In the genomic region with DNA sequence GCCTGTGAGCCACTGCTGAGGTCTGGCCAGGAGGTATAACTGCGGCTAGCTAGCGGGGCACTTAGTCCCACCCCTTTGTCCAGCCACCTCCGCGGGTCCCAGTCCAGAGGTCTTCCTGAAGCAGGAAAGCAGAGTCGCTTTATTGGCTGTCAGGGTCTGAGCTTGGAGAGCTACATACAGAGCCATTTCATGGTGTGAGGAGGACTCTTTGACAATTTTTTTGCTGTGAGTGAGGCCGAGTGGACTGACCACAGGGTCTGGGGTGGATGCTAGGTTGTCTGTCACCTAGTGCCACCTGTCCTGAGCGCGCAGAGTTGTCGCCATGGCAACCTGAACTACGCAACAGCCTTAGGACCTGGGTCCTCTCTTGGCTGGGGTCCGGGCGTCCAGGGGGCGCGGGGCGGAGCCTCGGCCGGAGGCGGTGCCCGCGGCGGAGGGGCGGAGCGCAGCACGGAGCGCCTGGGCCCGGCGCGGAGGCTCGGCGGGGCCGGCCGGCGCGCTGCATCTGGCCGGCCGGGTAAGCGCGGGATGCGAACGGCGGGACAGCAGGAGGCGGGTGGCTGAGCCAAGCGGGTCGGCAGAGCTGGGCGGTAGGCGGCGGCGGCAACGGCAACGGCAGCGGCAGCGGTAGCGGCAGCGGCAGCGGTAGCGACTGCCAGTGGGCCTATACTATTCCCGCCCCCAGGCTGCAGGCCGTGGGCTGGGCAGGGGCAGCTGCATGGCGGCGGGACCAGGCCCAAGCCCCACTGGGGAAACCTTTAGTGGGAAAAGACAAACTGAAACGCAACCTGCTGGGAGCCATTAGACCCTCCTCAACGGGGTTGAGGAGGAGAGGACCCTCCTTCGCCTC, we compare ENCODE assay signal across 8 mouse cellular contexts. TPM values are rescaled to one million over a fixed set of nuclear protein-coding genes. Genes with fewer than 3 reads are reported as not detected.
DNase-seq lines count a peak whose midpoint lies in the region; ATAC-seq and TF ChIP-seq lines count a peak whose summit lies in the region.

A gene (plus strand): TSS at position 489 of the 850 bp plus-strand sequence.

- peak within 1 kb of the TSS; percentile 31; the same call in 1 of the 2 replicates for H3K4me3 ChIP-seq in liver, adult 2 months (ENCODE audit: insufficient read depth, low read depth, low read length)
- peak within 1 kb of the TSS; percentile 78 for H3K4me3 ChIP-seq in embryonic facial prominence, embryonic 10.5 days
- H3K4me3 ChIP-seq in intestine, embryonic 16.5 days (ENCODE audit: low read length) = peak within 1 kb of the TSS; percentile 61
- H3K4me3 ChIP-seq in liver, embryonic 16.5 days (ENCODE audit: low read depth, low read length) = peak within 1 kb of the TSS; percentile 51
- peak within 1 kb of the TSS; percentile 56 for H3K4me3 ChIP-seq in stomach, postnatal 0 days (ENCODE audit: low read depth, low read length)

- WGBS in liver, adult 2 months = 5% methylated on average over 62 of the region's 63 CpGs
- WGBS in embryonic facial prominence, embryonic 10.5 days = 1% methylated on average over 63 of the region's 63 CpGs
- 2% methylated on average over 63 of the region's 63 CpGs for WGBS in intestine, embryonic 16.5 days
- 2% methylated on average over 60 of the region's 63 CpGs for WGBS in liver, embryonic 16.5 days (ENCODE audit: insufficient replicate concordance)
- 2% methylated on average over 56 of the region's 63 CpGs for WGBS in stomach, postnatal 0 days

- no peak for TF ChIP-seq POLR2A in liver, adult 2 months (IDR thresholded peaks at IDR 0.05; ENCODE audit: extremely low read depth, insufficient read depth, low read length)

- TF ChIP-seq CTCF in liver, adult 2 months (IDR thresholded peaks at IDR 0.05; ENCODE audit: low read depth, low read length) = no peak
- no peak for TF ChIP-seq CTCF in stomach, postnatal 0 days (IDR thresholded peaks at IDR 0.05; ENCODE audit: low read depth)

- peaks cover 6% of the 10 kb centered on the region for H3K27me3 ChIP-seq in liver, adult 2 months (ENCODE audit: control insufficient read depth, insufficient read depth, low read length)
- peaks cover 53% of the 10 kb centered on the region for H3K27me3 ChIP-seq in embryonic facial prominence, embryonic 10.5 days (replicated peaks; ENCODE audit: low read depth, poor library complexity, severe bottlenecking)
- H3K27me3 ChIP-seq in intestine, embryonic 16.5 days (replicated peaks; ENCODE audit: control insufficient read depth, insufficient read depth, low read length) = peaks cover 18% of the 10 kb centered on the region
- H3K27me3 ChIP-seq in liver, embryonic 16.5 days (ENCODE audit: control insufficient read depth, insufficient read depth, low read depth, low read length) = peaks cover 44% of the 10 kb centered on the region
- H3K27me3 ChIP-seq in stomach, postnatal 0 days (ENCODE audit: control insufficient read depth, insufficient read depth, low read length) = no peaks in the 10 kb centered on the region; the same call in 1 of the 2 replicates

- ATAC-seq in intestine, embryonic 16.5 days = peak; percentile 41; the same call in 1 of the 2 replicates
- no peak for ATAC-seq in liver, embryonic 16.5 days (ENCODE audit: low read depth)
- no peak for ATAC-seq in stomach, postnatal 0 days (ENCODE audit: low FRiP score, low TSS enrichment)
- no peak for ATAC-seq in erythroblast, adult 5-6 weeks (replicated peaks; ENCODE audit: low FRiP score, poor library complexity, severe bottlenecking)

- peak within 1 kb of the TSS; percentile 88 for H3K4me2 ChIP-seq in intestine, embryonic 16.5 days (ENCODE audit: low read depth, low read length)
- H3K4me2 ChIP-seq in liver, embryonic 16.5 days (ENCODE audit: low read depth, low read length) = peak within 1 kb of the TSS; percentile 53
- H3K4me2 ChIP-seq in stomach, postnatal 0 days (replicated peaks; ENCODE audit: low read depth) = peak within 1 kb of the TSS; percentile 74

- TF ChIP-seq EP300 in stomach, postnatal 0 days (optimal IDR thresholded peaks at IDR 0.05) = no peak

- DNase-seq in liver, adult 2 months (ENCODE audit: extremely low read depth, low read depth, low spot score) = no peak
- DNase-seq in liver = no peak
- peak; percentile 41 for DNase-seq in adrenal gland, postnatal 10 days
- DNase-seq in embryonic facial prominence, embryonic 10.5 days (ENCODE audit: low spot score) = peak; percentile 72
- no peak for DNase-seq in stomach, postnatal 0 days (ENCODE audit: low spot score)

- H3K9ac ChIP-seq in liver, adult 2 months (ENCODE audit: low read depth, low read length) = no peak within 1 kb of the TSS
- H3K9ac ChIP-seq in intestine, embryonic 16.5 days (ENCODE audit: low read depth, low read length) = peak within 1 kb of the TSS; percentile 71
- H3K9ac ChIP-seq in liver, embryonic 16.5 days (ENCODE audit: low read depth, low read length) = no peak within 1 kb of the TSS
- H3K9ac ChIP-seq in stomach, postnatal 0 days (ENCODE audit: low read length) = peak within 1 kb of the TSS; percentile 63

- no peaks in the 10 kb centered on the region for H3K9me3 ChIP-seq in embryonic facial prominence, embryonic 10.5 days
- H3K9me3 ChIP-seq in intestine, embryonic 16.5 days (ENCODE audit: control insufficient read depth, low read length) = no peaks in the 10 kb centered on the region
- no peaks in the 10 kb centered on the region for H3K9me3 ChIP-seq in liver, embryonic 16.5 days (replicated peaks; ENCODE audit: control insufficient read depth, low read length)
- no peaks in the 10 kb centered on the region for H3K9me3 ChIP-seq in stomach, postnatal 0 days (ENCODE audit: control insufficient read depth, low read length)

- H3K36me3 ChIP-seq in liver, adult 2 months (ENCODE audit: control insufficient read depth, insufficient read depth, low read length) = no peaks in the 10 kb centered on the region
- H3K36me3 ChIP-seq in embryonic facial prominence, embryonic 10.5 days (replicated peaks) = peaks cover 27% of the 10 kb centered on the region
- H3K36me3 ChIP-seq in intestine, embryonic 16.5 days (ENCODE audit: control insufficient read depth, insufficient read depth, low read length) = no peaks in the 10 kb centered on the region
- H3K36me3 ChIP-seq in liver, embryonic 16.5 days (ENCODE audit: control insufficient read depth, insufficient read depth) = no peaks in the 10 kb centered on the region
- H3K36me3 ChIP-seq in stomach, postnatal 0 days (ENCODE audit: control insufficient read depth, insufficient read depth, low read length) = no peaks in the 10 kb centered on the region

- no peak within 1 kb of the TSS for H3K27ac ChIP-seq in liver, adult 2 months (replicated peaks; ENCODE audit: insufficient read depth, low read depth, low read length)
- H3K27ac ChIP-seq in embryonic facial prominence, embryonic 10.5 days (replicated peaks) = peak within 1 kb of the TSS; percentile 81
- no peak within 1 kb of the TSS for H3K27ac ChIP-seq in intestine, embryonic 16.5 days (ENCODE audit: low read length)
- H3K27ac ChIP-seq in liver, embryonic 16.5 days (ENCODE audit: low read length) = no peak within 1 kb of the TSS
- no peak within 1 kb of the TSS for H3K27ac ChIP-seq in stomach, postnatal 0 days (replicated peaks)

- no peaks in the 10 kb centered on the region for H3K4me1 ChIP-seq in liver, adult 2 months (ENCODE audit: control insufficient read depth, insufficient read depth, low read length)
- peaks cover 36% of the 10 kb centered on the region for H3K4me1 ChIP-seq in embryonic facial prominence, embryonic 10.5 days
- peaks cover 25% of the 10 kb centered on the region for H3K4me1 ChIP-seq in intestine, embryonic 16.5 days (ENCODE audit: control insufficient read depth, insufficient read depth, low read length)
- peaks cover 8% of the 10 kb centered on the region for H3K4me1 ChIP-seq in liver, embryonic 16.5 days (ENCODE audit: control insufficient read depth, low read depth, low read length)
- H3K4me1 ChIP-seq in stomach, postnatal 0 days (replicated peaks; ENCODE audit: control insufficient read depth, insufficient read depth) = peaks cover 2% of the 10 kb centered on the region

- H3K79me2 ChIP-seq in liver, adult 2 months (ENCODE audit: control insufficient read depth, insufficient read depth, low read length) = no peaks in the 10 kb centered on the region

RNA-seq across cellular contexts. Expression of the gene that starts here (rescaled TPM):
- total RNA-seq in liver, adult 2 months (2014; rRNA removed) = not detected in 2 replicates
- polyA plus RNA-seq in liver, adult 2 months (2012; rRNA removed) = not detected in 2 replicates
- total RNA-seq in adrenal gland, postnatal 10 days (2021) = 1 to 10 TPM; 3.0 to 3.1 TPM
- 11.4 and 12.1 TPM in 2 replicates for polyA plus RNA-seq in embryonic facial prominence, embryonic 10.5 days (2016; fragmentation: Nextera tagmentation; extraction: Ambion mirVana)
- polyA plus RNA-seq in intestine, embryonic 16.5 days (2015; fragmentation: Nextera tagmentation; extraction: Ambion mirVana) = 5.6 and 5.8 TPM in 2 replicates
- polyA plus RNA-seq in liver, embryonic 16.5 days (2015; fragmentation: Nextera tagmentation; extraction: Ambion mirVana) = 0.36 and 0.39 TPM in 2 replicates
- 4.2 and 4.6 TPM in 2 replicates for polyA plus RNA-seq in stomach, postnatal 0 days (2015; fragmentation: Nextera tagmentation; extraction: Ambion mirVana)
- not detected in 2 replicates for total RNA-seq in erythroblast, adult 5-6 weeks (2015; ENCODE audit: low replicate concordance)
- total RNA-seq in erythroblast, adult 5-6 weeks (2017; ENCODE audit: low replicate concordance) = 1.0 TPM in 1 of 2 replicates, not detected in the other

Comparison
In these comparisons a context has a peak if more than half of its experiments do, and no peak if none do; other contexts are left out.
1. DNase-seq: peak in adrenal gland, postnatal 10 days (single experiment) and embryonic facial prominence, embryonic 10.5 days (single experiment); none in liver, adult 2 months (single experiment), liver (single experiment) and stomach, postnatal 0 days (single experiment).
2. H3K9ac ChIP-seq: peak in intestine, embryonic 16.5 days (single experiment) and stomach, postnatal 0 days (single experiment); none in liver, adult 2 months (single experiment) and liver, embryonic 16.5 days (single experiment).
3. Peak in every context shown above with its lines, with median percentiles within 50 percentile points of each other: H3K4me3 ChIP-seq and H3K4me2 ChIP-seq.